Mouse (Mus musculus): Measurements from ENCODE around the gene Pde6h.

The Pde6h gene

DNA sequence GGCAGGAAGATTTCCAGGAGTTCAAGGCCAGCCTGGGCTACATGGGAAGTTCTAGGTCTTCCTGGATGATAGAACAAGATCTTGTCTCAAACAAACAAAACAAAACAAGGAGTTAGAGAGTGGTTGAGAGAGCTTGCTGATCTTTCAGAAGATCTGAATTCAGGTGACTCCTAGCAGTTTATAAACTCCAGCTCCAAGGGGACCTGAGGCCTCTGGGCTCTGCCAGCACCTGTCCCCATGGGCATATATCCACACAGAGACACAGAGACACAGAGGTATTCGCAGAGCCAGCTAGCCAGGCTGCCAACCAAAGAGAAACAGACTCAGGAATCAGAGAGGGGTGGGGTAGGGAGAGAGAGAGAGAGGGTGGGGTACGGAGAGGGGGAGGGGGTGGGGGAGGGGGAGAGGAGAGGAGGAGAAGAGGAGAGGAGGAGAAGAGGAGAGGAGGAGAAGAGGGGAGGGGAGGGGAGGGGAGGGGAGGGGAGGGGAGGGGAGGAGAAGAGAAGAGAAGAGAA lies 10.8 kb upstream of the Pde6h start:
- no peak for DNase-seq (ENCODE audit: low spot score)

DNA sequence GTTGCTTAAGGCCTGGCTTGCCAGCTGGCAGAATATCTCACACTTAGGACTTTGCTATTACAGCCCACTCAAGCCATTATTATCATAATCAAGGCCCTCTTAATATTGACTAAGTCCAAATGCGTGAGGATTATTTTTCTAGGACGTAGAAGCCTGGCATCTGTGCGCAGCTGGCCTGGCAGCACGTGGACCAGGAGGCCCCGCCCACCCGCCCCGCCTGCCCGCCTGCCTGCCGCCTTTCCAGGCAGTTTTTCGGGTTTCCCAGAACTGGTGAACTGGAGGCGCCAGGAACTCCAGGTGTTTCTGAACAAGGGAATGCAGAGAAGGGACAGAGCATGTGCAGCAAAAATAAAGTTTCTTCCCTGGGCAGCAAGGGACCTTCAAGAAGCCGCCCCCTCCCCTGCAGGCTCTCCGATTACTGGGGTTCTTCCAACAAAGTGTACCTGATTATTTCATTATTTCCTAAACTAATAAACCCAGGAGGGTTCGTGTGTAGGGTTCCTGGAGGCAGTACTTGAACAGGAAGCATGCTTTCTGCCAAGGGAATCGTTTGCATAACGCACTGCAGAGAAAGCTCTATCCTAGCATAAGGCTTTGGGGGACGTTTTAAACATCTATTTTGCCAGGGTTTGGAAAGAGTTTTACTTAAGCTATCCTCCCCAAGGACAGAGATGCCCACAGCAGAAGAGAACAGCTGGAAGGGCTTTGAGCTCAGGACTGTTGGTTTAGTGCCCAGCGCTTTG lies 10.1 kb upstream of the Pde6h start:
- DNase-seq (ENCODE audit: low spot score): peak; percentile 47

DNA sequence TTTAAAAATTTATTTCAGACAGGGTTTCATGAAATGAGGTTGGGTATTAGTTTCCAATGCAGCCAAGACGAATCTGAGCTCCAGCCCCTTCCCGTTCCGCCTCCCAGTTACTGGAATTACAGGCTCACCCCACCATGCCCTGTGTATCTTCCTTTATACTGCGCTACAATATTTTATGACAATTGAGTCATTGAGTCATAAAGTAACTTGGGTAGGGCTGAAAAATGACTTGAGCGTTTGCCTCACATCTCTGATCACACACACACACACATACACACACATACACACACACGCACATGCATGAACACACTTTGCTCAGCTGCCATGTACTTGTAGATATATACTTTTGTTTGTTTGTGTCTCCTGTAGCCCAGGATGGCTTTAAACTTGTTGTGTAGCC lies 9.4 kb upstream of the Pde6h start:
- DNase-seq (ENCODE audit: low spot score): no peak

DNA sequence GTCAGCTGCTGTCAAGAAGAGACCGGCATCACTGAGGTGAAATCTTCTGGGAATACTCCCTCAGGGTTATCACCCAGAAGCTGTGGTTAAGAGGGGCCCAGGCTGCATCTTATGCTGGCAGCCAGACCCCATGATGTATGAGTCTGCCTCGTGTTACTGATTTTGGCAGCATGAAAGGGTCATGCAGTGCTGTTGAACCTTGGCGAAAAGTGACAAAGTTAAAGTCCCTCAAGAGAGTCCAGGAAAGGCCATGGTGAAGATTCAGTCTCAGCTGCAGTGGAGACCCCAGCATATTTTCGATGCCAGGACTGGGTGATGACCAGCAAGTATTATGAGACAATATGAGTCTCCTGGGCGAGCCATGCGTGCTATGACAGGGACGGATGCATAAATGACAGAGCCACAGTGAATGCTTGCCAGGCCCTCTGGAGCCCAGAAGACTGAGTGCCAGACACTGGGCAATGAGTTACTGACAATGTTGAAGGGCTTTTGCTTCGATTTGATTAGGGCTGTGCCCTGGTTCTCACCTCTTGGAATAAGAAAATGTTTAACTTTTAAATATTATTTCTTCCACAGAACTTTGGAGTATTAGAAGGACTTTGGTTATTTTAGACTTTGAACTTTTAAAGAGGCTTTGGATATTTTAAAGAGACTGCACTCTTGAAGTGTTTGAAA lies 7.8 kb upstream of the Pde6h start:
- DNase-seq (ENCODE audit: low spot score): no peak

DNA sequence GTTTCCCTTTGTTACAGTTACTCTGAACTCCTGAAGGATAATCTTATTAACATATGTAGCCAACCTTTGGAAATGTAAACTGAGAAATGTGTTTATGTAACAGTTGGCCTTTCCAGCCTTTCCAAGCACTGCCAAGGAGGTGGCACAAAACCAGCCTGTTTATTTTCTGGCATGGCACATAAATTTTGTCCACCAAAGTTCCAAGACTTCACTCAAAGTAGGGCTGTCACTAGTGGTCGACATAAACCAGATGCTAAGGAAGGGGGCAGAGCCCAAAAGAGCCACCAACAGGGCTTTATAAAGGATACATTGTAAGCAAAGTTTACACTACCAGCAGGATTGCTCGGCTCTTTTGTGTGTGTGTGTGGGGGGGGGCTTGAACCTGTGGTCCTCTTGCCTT lies 5.7 kb upstream of the Pde6h start:
- no peak for DNase-seq (ENCODE audit: low spot score)

DNA sequence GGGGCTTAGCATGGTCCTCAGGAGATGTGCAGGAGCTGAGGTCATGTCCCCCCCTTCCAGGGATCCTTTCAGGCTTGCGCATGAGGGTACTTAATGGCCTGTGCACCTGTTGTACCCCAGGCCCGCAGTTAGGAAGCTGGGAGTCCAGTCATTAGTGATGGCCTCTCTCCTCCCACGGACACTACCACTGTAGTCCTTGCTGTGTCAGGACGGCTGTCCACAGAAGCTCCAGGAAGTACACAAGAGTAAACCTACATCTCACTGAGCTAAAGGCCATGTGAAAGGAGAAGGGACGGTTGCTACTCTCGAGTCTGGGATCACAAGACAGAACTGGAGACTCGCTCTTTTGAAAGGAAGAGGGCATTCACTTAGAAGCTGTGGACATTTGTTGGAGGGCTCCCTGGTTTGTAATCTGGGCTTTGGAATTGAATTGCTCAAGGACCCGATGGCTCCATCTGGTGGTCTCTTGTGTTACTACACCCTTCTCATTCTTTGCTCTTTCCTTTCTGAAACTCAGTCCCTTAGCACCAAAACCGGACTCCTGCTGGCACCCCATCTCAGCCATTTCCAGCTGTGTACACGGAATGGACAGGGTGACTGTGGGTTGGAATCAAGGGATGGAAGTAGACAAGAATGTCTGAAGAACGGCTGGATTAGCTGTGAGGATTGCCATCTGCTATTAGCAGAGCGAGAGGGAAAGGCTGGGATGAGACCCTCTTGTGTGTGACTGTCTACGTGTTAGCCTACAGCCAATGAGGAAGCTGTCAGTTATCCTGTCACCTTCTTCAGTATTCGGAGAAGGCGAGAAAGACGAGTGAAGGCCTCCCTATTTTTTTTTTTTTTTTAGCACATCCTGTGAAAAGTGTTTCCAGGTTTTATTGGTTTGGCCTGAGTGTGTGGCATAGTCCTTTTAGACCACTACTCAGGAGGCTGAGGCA lies 3.0 kb upstream of the Pde6h start:
- DNase-seq (ENCODE audit: low spot score): peak; percentile 73

DNA sequence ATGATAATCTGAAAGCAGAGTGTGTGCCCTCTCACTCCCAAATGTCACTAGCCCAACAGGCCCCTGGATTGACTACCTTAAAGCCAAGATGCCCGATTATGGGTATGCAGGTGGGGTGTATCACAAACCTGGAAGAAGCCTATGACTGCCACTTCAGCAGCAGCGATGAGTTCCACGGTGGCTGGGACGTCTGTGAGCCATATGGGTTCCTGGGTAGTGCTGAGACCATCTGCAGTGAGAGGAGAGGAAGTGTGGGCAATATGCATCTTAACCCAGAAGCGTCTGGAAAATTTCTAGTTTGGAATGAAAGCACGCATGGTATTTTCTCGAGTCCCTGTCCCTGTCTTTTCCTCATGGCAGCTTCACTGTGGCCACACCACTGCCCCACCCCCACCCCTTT lies 2.0 kb upstream of the Pde6h start:
- DNase-seq (ENCODE audit: low spot score): no peak

DNA sequence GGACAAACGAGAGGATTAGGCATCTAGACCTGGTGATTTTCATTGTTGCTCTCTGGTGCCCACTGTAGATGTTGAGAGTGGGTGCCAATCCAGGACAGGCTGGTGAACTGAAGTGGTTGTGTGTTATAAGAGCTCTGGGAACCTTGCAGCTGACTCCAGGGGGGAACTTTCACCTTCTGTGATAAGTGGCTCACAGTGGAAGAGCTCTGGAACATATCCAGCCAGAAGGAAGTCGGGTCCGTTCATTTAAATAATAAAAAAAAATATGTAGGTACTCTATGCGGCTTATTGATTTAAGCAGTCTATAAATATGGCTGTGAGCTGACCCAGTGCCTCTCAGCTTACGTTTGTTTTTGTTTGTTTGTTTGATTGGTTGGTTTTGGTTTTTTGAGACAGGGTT lies 1.6 kb upstream of the Pde6h start, which contains the start of gene Erp27:
Erp27 (minus strand) TSS at position 101 of the 400 bp plus-strand sequence.
- no peak for DNase-seq (ENCODE audit: low spot score)

DNA sequence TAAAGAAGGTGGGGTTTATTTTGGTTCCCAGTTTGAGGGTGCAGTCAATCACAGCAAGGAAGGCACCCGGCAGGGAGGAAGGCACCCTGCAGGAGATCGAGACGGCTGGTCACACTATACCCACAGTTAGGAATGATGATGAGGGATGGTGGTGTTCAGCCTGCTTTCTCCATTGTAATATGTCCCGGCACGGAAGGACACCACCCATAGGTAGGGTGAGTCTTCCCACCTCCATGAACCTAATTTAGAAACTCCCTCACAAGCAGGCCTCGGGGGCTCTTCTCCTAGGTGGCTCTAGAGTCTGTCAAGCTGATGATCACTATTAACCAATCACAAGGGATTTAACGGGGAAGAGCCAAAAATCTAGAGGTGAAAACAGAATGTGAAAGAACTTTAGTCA lies 761 bp upstream of the Pde6h start:
- no peak for DNase-seq (ENCODE audit: low spot score)

DNA sequence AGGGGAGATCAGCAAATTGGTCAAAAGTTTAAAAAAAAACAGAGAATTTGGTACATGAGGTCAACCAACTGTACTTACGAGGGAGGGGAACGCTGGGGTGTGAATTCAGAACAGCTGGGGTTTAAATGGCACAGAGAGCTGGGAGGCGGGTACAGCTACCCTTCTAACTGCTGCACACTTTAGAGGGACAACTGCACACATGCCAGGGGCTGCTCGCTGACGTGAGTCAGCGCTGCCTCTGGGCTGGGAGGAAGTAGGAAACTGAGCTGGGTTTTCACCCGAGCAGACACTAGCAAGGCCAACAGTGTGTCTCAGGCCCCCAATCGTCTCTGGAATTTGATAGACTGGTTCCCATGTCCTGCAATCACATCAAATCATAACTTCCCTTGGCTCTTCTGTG lies 1.4 kb downstream of the Pde6h start:
- DNase-seq (ENCODE audit: low spot score): no peak

DNA sequence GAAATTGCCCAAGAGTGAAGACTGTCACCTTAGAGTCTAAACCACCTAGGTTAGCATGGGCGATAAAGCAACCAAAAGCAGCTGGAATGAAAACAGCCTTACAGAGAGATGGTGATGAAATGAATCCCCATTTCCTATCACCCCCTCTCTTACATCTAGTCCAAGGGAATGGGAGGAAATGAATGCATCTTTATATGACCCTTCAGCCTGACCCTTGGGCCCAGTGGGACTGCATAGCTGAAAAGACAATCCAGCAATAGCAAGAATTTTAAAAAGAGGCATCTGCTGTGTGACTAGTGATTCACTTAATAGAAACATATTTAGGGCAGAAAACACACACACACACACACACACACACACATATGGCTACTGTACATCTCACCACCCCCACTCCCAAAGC lies 4.0 kb downstream of the Pde6h start:
- no peak for DNase-seq (ENCODE audit: low spot score)

DNA sequence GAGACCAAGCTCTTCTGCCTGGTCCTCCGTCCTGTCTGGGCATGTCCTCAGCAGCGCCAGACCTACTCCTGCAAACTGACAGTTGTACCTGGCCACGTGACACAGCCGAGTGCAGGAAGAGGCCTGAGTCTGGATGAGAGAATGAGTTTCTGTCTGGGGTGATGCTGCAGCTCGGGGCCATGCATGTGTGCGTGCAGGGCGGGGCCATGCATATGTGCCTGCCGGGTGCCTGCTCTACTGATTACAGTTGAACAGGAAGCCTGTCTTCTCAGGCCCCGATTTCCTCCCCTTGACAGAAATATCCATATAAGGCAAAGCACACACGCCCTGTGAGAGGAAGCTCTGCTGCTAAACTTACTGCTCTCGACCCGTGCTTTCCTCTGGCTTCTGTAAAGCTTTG lies 7.0 kb downstream of the Pde6h start:
- DNase-seq (ENCODE audit: low spot score): peak; percentile 73

DNA sequence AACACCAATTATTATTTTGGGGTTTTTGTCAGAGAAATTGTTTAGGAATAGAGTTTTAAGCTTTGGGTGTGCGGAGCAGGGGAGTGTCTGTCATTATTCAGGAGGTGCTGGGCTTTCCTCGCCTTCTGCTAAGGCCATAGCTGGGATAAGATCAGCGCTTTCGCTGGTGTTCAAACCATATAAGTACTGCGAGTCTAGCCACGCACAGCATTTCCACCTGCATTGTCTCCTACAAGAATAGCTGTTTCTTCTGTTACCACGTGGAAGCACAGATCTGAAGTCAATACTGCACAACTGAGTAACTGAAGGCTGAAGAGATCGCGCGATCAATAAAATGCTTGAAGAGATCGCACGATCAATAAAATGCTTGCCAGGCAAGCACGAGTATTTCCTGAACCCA lies 7.6 kb downstream of the Pde6h start:
- no peak for DNase-seq (ENCODE audit: low spot score)

DNA sequence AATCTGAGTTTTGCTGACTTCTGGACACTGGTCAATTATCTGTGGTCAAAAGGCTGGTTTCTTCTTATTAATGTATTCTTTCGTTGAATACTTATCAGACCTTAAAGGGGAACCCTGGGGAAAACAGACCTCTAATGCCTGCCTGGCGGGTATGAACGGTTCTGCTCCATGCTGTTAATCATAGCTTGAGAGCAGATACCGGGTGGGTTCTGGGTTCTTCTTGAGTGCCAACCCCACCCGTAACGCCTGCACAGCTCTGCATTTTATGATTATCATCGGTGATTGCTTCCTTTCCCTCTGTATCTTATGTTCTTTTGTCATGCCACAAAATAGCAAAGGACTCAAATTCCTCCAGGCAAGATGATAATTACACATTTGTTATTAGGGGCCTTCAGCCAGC lies 10.4 kb downstream of the Pde6h start:
- DNase-seq (ENCODE audit: low spot score): no peak

DNA sequence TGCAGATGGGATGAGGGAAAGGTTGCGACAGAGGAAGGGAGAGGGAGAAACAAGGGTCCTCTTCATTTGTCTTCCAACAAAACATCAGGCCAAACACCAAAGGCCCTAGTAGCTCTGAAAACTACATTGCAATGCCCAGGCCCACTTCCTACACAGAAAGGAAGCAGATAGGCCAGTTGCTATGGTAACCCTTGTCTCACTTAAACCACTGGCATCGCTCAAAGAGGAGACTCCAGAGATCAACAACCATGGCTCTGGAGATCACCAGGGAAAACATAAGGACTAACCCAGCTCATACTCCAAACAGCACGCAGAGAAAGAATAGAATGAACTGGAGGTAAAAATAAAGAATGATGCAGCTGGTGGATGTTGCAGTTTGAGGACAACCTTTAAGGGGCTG lies 11.6 kb downstream of the Pde6h start:
- DNase-seq (ENCODE audit: low spot score): no peak

DNA sequence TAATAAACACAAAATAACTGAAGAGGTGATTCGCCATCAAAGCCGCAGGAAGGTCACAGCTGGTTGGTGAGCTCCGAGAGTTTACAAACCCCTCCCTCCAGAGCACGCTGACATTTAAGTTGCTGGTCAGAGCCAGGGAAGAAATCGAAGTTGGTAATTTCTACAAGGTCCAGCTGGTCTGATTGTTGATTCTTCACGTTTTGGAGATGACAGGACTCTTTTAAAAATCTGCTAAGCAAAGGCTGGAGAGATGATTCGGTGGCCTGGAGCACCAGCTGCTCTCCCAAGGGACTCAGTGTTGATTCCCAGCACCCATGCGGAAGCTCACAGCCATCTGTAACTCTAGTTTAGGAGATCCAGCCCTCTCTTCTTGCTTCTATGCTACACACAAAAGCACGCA lies 12.7 kb downstream of the Pde6h start:
- DNase-seq (ENCODE audit: low spot score): no peak

DNA sequence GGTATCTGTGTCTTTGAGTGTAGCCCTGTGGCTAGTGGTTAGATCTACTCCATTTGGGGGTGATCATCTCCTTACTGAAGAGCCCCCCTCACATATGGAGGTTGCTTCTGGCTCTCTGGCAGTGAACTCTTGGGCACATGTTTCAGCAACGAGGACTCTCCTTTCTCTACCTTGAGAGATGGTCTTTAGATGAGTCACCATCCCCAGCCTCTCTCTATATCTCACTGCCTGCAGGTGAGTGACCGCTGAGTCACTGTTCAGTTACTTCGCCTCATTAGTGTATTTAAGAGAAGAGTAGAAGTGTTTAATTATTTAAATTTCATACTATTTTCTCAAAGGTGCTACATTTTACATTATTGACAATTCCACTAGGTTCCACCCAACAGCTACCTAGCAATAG lies 13.5 kb downstream of the Pde6h start:
- DNase-seq (ENCODE audit: low spot score): no peak

DNA sequence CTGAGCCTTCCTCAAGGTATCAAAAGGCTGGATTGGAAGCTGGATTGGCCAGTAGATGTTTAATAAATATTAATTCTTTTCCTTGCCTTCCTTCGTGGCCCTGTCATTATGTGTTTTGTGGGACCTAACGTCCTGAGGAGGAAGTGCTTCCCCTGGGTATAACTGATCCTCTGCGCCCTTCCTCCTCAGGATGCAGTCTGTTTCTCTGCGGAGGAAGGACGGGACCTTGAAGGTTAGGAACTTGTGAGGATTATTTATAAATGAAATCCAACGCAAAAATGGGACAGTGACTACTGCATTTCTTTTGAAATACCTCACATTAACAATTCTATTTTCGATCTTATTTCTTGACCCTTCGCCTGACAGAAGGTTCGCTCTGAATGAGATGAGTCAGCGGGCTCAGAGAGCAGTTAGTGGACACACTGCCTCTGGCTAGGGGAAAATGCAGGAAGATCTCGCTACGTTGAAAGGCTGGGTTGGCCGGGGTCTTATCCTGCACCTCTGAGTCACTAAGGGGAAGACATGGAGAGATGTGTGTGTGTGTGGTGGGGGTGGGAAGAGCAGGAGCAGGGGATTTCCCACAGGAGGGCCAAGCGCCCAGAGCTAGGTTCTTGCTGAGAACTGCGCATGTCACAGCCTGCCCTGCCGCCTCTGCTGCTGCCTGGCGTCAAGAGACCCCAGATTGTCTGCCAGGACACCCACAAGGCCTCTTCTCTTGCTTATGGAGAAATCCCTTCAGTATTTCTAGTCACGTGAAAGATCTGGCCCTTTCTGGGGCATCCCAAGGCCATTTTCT lies 14.9 kb downstream of the Pde6h start:
- no peak for DNase-seq (ENCODE audit: low spot score)

DNA sequence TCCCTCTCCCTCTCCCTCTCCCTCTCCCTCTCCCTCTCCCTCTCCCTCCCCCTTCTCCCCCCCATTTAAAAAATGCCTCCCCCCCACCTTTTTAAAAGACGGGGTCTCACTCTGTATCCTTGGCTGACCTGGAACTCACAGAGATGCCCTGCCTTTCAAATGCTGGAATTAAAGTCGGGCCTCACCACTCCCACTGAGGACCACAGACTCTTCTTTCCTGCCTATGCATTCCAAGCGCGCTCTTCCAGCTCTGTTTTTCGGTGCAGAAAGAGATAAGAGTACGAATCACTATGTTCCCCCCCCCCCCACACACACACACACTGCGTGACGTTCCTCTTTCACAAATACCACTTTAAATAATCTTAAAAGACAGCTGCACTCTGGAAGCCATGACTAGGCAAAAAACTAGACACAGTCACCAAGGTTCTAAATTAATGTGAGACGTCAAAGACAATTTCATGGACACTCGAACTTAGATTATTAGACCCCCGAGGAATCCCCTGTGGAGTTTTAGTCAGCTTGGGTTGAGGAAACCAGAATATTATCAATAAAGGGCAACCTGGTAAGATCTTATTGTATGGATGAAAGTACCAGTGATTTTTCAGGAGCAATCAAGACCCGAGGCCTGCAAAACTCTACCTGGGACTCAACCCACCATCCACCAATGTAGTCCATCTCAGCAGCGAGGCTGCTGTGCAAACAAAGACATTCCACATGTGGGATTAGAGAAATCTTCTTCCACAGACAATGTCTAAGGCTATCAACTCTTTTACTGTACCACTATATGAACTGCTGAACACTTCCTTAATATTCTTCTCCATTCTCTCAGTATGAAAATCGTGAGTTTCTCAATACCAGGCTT lies 15.9 kb downstream of the Pde6h start:
- DNase-seq (ENCODE audit: low spot score): no peak

DNA sequence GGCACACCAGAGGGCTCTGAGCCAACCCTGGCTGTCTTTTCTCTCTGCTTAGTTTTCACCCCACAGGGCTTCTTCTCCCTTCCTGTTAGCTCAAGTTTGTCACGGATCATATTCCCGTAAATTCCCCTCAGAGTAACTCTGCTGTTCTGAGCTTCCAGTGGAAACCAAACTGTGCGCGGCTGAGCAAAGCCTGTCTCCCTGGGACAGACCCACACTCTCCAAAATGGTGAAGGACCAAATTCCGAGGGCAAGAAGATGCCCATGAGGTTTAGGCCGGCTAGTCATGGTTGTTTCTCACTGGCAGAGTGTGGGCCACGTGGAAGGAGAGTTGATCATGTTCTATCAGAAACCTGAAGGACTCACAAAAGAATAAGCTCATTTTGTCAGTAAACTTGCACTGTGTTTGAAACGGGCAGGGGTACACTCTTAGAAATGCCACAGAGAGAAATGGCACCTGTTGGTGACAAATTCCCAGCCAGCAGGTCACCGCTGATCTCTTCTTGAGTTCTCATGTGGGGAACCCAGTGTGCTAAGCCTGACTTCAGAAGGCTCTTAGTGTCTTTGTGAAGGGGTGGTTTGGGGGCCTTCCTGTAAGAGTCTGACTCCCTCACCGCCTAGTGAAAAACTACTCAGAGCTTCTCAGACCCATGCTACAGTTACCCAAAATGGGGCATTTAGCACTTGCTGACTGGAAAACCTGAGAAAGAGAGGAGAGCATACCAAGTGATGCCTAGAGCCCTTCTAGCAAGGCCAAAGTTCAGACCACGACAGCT lies 16.7 kb downstream of the Pde6h start:
- DNase-seq (ENCODE audit: low spot score): no peak

Data from lung, postnatal 25 days (tissue).